Mouse (Mus musculus): Measurements from ENCODE around the gene Ptp4a2. TPM values are rescaled to one million over a fixed set of nuclear protein-coding genes. Genes with fewer than 3 reads are reported as not detected.

Gene Ptp4a2
- polyA plus RNA-seq, 1 experiment = 21.1 TPM

- peaks cover 21% of the 10 kb centered on the region for H3K4me1 ChIP-seq (ENCODE audit: control insufficient read depth, insufficient read depth, insufficient read length, low read length)
- H3K4me3 ChIP-seq (ENCODE audit: low read depth, low read length) = peak overlapping the region; percentile 8; the same call in 1 of the 2 replicates
- TF ChIP-seq POLR2A (IDR thresholded peaks at IDR 0.05; ENCODE audit: low read depth, low read length) = no peak
- no peak for TF ChIP-seq CTCF (IDR thresholded peaks at IDR 0.05; ENCODE audit: extremely low read depth, insufficient read length, insufficient replicate concordance, low read depth, low read length)
- H3K27ac ChIP-seq (ENCODE audit: insufficient read depth, low read depth, low read length) = peak overlapping the region; percentile 50
- no peaks in the 10 kb centered on the region for H3K27me3 ChIP-seq (ENCODE audit: control insufficient read depth, insufficient read depth, low read length)
- no peaks in the 10 kb centered on the region for H3K36me3 ChIP-seq (ENCODE audit: control insufficient read depth, insufficient read depth, low read length)
- 63% methylated on average over 8 of the region's 8 CpGs for WGBS
Observed at GRCm38 (mm10) chr4:129795861-129796260, 15.2 kb upstream of the Ptp4a2 start.

GRCm38 (mm10) chr4:129797985-129798384 lies 13.0 kb upstream of the Ptp4a2 start:
- Histone ChIP-seq H3K4me3 (ENCODE audit: low read depth, low read length) (no peak overlapping the region), H3K36me3 (ENCODE audit: control insufficient read depth, insufficient read depth, low read length) (no peaks in the 10 kb centered on the region), H3K27ac (ENCODE audit: insufficient read depth, low read depth, low read length) (no peak overlapping the region), H3K4me1 (ENCODE audit: control insufficient read depth, insufficient read depth, insufficient read length, low read length) (peaks cover 19% of the 10 kb centered on the region), H3K27me3 (ENCODE audit: control insufficient read depth, insufficient read depth, low read length) (no peaks in the 10 kb centered on the region)
- TF ChIP-seq CTCF (IDR thresholded peaks at IDR 0.05; ENCODE audit: extremely low read depth, insufficient read length, insufficient replicate concordance, low read depth, low read length) (no peak), POLR2A (IDR thresholded peaks at IDR 0.05; ENCODE audit: low read depth, low read length) (no peak)
- WGBS = 55% methylated on average over 5 of the region's 5 CpGs

DNA sequence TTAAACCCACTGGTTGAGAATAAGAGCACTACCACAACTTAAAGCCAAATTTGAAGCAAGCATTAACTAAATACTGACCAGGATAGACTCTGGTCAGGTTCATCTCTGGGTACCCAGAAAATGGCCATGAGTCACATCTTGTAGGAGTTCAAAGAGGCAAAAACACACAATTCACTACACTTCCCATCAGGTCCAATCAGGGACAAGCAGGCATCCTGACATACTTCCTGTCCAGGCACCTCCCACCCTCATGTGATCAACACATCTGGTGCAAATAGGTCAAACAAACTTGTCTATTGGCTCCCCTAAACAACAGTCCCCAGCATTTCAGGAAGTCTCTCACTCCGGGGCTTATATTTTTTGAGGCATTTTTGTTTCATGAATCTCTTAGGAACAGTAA lies 7.7 kb upstream of the Ptp4a2 start:
- Histone ChIP-seq H3K27me3 (ENCODE audit: control insufficient read depth, insufficient read depth, low read length) (no peaks in the 10 kb centered on the region), H3K27ac (ENCODE audit: insufficient read depth, low read depth, low read length) (no peak overlapping the region), H3K36me3 (ENCODE audit: control insufficient read depth, insufficient read depth, low read length) (no peaks in the 10 kb centered on the region), H3K4me3 (ENCODE audit: low read depth, low read length) (no peak overlapping the region), H3K4me1 (ENCODE audit: control insufficient read depth, insufficient read depth, insufficient read length, low read length) (peaks cover 2% of the 10 kb centered on the region; the same call in 1 of the 2 replicates)
- TF ChIP-seq CTCF (IDR thresholded peaks at IDR 0.05; ENCODE audit: extremely low read depth, insufficient read length, insufficient replicate concordance, low read depth, low read length) (no peak), POLR2A (IDR thresholded peaks at IDR 0.05; ENCODE audit: low read depth, low read length) (no peak)
- 76% methylated on average over 1 of the region's 1 CpGs for WGBS

DNA sequence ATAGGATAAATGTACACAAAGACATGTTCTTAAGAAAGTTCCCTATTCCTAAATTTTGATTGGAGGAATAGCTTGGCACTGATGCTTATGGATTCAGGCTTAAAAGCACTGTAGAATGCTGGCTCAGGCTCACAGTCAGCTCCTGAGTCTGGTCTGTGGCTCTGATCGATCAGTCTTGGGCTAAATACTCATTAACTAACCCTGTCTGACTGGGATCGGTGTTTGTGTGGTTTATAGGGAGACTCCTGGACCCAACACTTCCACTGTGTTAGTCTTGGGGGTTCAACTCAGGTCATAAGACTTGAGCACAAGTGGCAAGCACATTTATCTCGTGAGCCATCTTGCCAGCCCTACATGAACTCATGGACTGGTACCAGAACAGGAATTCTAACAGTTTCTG lies 6.0 kb upstream of the Ptp4a2 start:
- no peak overlapping the region for H3K4me3 ChIP-seq (ENCODE audit: low read depth, low read length)
- peaks cover 2% of the 10 kb centered on the region; the same call in 1 of the 2 replicates for H3K4me1 ChIP-seq (ENCODE audit: control insufficient read depth, insufficient read depth, insufficient read length, low read length)
- WGBS = 35% methylated on average over 3 of the region's 3 CpGs
- H3K27ac ChIP-seq (ENCODE audit: insufficient read depth, low read depth, low read length) = no peak overlapping the region
- H3K27me3 ChIP-seq (ENCODE audit: control insufficient read depth, insufficient read depth, low read length) = no peaks in the 10 kb centered on the region
- no peaks in the 10 kb centered on the region for H3K36me3 ChIP-seq (ENCODE audit: control insufficient read depth, insufficient read depth, low read length)
- TF ChIP-seq CTCF (IDR thresholded peaks at IDR 0.05; ENCODE audit: extremely low read depth, insufficient read length, insufficient replicate concordance, low read depth, low read length) = no peak
- TF ChIP-seq POLR2A (IDR thresholded peaks at IDR 0.05; ENCODE audit: low read depth, low read length) = no peak

DNA sequence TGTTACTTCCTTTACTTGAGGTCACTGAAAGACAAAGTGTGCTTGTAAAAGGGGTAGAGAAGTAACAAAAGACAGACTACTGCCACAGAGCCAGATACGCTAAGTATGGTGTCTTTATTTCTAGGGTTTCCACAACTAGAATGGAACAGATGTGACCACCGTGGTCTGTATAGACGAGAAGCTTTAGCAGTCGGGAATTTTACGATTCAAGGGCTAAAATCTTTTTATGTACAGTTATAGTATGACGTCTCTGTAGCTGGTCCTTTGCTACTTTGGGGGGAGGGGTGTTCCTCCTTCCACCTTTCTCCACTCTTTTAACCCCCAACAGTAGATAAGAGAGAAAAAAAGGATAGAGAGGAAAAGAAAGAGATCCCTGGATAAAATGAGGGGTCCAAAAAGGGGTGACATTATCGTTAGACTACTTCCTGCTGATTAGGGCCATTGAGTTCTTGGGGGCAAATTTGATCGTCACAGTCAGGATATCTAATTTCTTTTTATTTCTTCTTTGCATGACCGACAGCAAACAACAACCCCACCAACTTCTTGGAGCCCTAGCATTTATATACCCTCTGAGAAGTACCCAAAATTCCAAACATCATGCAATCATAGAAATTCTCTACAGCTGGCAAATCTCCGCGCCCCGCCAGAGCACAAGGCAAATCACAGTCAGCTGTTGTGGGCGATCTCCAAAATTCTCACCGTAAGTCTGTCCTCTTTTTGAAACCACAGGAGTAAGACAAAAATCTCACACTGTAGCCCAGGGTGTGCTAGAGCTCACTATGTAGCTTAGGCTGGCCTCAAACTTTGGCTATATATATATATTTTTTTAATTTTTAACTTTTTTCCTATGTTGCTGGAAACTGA lies 818 bp downstream of the Ptp4a2 start:
- no peak overlapping the region; the same call in 1 of the 2 replicates for H3K4me3 ChIP-seq (ENCODE audit: low read depth, low read length)
- 49% methylated on average over 14 of the region's 14 CpGs for WGBS
- H3K27me3 ChIP-seq (ENCODE audit: control insufficient read depth, insufficient read depth, low read length) = no peaks in the 10 kb centered on the region
- H3K4me1 ChIP-seq (ENCODE audit: control insufficient read depth, insufficient read depth, insufficient read length, low read length) = peaks cover 4% of the 10 kb centered on the region; the same call in 1 of the 2 replicates
- H3K27ac ChIP-seq (ENCODE audit: insufficient read depth, low read depth, low read length) = peak overlapping the region; percentile 95
- TF ChIP-seq CTCF (IDR thresholded peaks at IDR 0.05; ENCODE audit: extremely low read depth, insufficient read length, insufficient replicate concordance, low read depth, low read length) (no peak), POLR2A (IDR thresholded peaks at IDR 0.05; ENCODE audit: low read depth, low read length) (no peak)
- H3K36me3 ChIP-seq (ENCODE audit: control insufficient read depth, insufficient read depth, low read length) = no peaks in the 10 kb centered on the region

DNA sequence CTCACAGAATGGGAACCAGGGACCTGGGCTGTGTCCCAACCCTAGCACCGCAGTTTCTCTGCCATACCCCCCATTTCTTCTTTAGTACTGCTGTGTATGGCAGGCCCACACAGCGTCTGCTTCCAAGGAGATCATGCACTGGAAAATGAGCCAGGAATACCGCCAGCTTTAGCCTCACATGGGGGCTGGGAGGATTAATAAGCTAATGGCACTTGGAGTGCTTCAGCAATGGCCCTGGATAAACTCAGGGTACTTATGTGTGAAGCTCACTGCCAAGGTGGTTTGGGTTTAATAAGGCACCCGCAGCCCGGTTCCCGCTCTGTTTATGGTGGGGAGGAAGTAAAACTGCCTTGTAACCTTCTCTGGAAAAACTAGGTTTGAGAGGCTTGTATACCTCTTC lies 6.6 kb downstream of the Ptp4a2 start:
- no peaks in the 10 kb centered on the region for H3K36me3 ChIP-seq (ENCODE audit: control insufficient read depth, insufficient read depth, low read length)
- no peak overlapping the region for H3K27ac ChIP-seq (ENCODE audit: insufficient read depth, low read depth, low read length)

DNA sequence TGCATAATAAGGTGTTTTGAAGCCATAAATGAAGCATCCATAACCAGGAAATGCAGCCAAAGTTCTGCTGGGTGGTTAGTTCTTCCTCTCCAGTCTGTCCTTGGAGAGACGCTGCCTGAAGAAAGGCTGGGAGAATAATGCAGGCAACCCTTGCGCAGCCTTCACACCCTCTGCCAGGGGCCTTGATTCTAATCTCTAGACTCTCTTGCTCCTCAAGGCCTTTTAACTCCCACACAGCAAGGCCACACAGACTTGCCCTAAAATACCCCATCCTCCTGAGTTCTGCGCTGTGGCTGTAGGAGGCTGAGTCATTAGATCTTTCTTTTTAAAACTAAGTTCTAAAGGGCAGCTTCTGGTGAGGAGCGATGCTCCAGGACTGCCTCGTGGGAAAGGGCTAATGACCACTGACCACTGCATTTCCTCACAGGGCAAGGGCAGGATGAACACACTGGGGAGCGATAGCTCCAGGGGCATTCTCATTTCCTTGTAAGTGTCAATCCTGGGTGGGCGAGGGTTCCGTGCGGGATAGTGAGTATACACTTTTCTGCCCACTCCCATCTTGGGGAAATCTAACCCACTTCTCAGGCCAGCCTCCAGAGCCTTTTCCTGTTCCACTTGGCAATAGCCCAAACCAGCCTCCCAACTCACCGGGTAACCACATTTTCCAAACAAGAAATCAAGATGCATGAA lies 7.6 kb downstream of the Ptp4a2 start:
- 68% methylated on average over 10 of the region's 10 CpGs for WGBS
- Histone ChIP-seq H3K27me3 (ENCODE audit: control insufficient read depth, insufficient read depth, low read length) (no peaks in the 10 kb centered on the region), H3K36me3 (ENCODE audit: control insufficient read depth, insufficient read depth, low read length) (no peaks in the 10 kb centered on the region), H3K4me3 (ENCODE audit: low read depth, low read length) (no peak overlapping the region), H3K4me1 (ENCODE audit: control insufficient read depth, insufficient read depth, insufficient read length, low read length) (peaks cover 12% of the 10 kb centered on the region), H3K27ac (ENCODE audit: insufficient read depth, low read depth, low read length) (peak overlapping the region; percentile 96; the same call in 1 of the 2 replicates)
- TF ChIP-seq POLR2A (IDR thresholded peaks at IDR 0.05; ENCODE audit: low read depth, low read length) (no peak), CTCF (IDR thresholded peaks at IDR 0.05; ENCODE audit: extremely low read depth, insufficient read length, insufficient replicate concordance, low read depth, low read length) (no peak)

More for the DNA sequence above, 6.6 kb downstream of the Ptp4a2 start:
- WGBS = 80% methylated on average over 6 of the region's 6 CpGs
- Histone ChIP-seq H3K4me3 (ENCODE audit: low read depth, low read length) (no peak overlapping the region), H3K4me1 (ENCODE audit: control insufficient read depth, insufficient read depth, insufficient read length, low read length) (peaks cover 10% of the 10 kb centered on the region), H3K27me3 (ENCODE audit: control insufficient read depth, insufficient read depth, low read length) (no peaks in the 10 kb centered on the region)
- TF ChIP-seq CTCF (IDR thresholded peaks at IDR 0.05; ENCODE audit: extremely low read depth, insufficient read length, insufficient replicate concordance, low read depth, low read length) = no peak
